Mouse (Mus musculus): Measurements from ENCODE around the gene Rtn1. TPM values are rescaled to one million over a fixed set of nuclear protein-coding genes. Genes with fewer than 3 reads are reported as not detected.
"Not testable (repeated sequence)": the region's sequence is repeated elsewhere in the genome, so short reads cannot be mapped to it uniquely, and the experiment has no call there.

The Rtn1 gene
- polyA plus RNA-seq, 1 experiment from 2014 or later: 3.6 TPM

- Histone ChIP-seq H3K9ac (ENCODE audit: low read depth, low read length) (no peak overlapping the region), H3K9me3 (ENCODE audit: control insufficient read depth, low read length) (no peaks in the 10 kb centered on the region), H3K36me3 (ENCODE audit: control insufficient read depth, insufficient read depth, low read length) (no peaks in the 10 kb centered on the region), H3K4me2 (replicated peaks; ENCODE audit: low read depth, low read length) (no peak overlapping the region), H3K4me3 (ENCODE audit: low read length) (no peak overlapping the region), H3K4me1 (ENCODE audit: control insufficient read depth, insufficient read depth, low read length) (0 out of 2 replicates have a peak, but pooled peaks cover 5% of the 10 kb centered on the region), H3K27me3 (ENCODE audit: control insufficient read depth, insufficient read depth, low read length) (no peaks in the 10 kb centered on the region), H3K27ac (ENCODE audit: low read depth, low read length) (no peak overlapping the region)
- WGBS: 24% methylated on average over 8 of the region's 8 CpGs
- peak; percentile 49; the same call in 1 of the 2 replicates for ATAC-seq (ENCODE audit: low FRiP score, low TSS enrichment)
These were observed 107.4 kb downstream of the Rtn1 start for GRCm38 (mm10) chr12:72301431-72301830.

GRCm38 (mm10) chr12:72300971-72301370 lies 107.9 kb downstream of the Rtn1 start:
- H3K27me3 ChIP-seq (ENCODE audit: control insufficient read depth, insufficient read depth, low read length): no peaks in the 10 kb centered on the region
- H3K4me1 ChIP-seq (ENCODE audit: control insufficient read depth, insufficient read depth, low read length): 0 out of 2 replicates have a peak, but pooled peaks cover 5% of the 10 kb centered on the region
- H3K27ac ChIP-seq (ENCODE audit: low read depth, low read length): no peak overlapping the region
- H3K9me3 ChIP-seq (ENCODE audit: control insufficient read depth, low read length): no peaks in the 10 kb centered on the region
- H3K4me2 ChIP-seq (replicated peaks; ENCODE audit: low read depth, low read length): no peak overlapping the region
- WGBS: 37% methylated on average over 8 of the region's 8 CpGs
- no peak overlapping the region for H3K4me3 ChIP-seq (ENCODE audit: low read length)
- H3K9ac ChIP-seq (ENCODE audit: low read depth, low read length): no peak overlapping the region
- no peak; the same call in 1 of the 2 replicates for ATAC-seq (ENCODE audit: low FRiP score, low TSS enrichment)
- no peaks in the 10 kb centered on the region for H3K36me3 ChIP-seq (ENCODE audit: control insufficient read depth, insufficient read depth, low read length)

DNA sequence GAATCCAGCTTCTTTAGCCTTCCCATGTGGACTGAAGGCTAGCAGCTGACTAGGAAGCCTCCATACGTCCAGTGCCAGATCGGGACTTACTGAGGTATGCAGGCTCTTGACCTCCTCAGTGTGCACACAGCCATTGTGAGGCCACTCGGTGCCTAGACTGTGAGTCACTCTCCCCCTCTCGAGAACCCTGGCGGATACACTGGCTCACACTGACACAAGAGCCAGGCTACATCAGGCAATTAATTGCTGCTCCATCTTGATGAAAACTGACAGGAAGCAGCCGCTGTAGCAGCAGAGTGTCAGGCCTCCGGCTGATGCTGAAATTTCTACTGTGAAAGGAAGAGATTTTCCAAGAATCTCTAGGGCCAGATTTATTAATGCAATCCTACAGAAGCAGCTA lies 110.6 kb downstream of the Rtn1 start:
- 58% methylated on average over 7 of the region's 7 CpGs for WGBS
- no peak overlapping the region for H3K9ac ChIP-seq (ENCODE audit: low read depth, low read length)
- no peak overlapping the region for H3K27ac ChIP-seq (ENCODE audit: low read depth, low read length)
- ATAC-seq (ENCODE audit: low FRiP score, low TSS enrichment): no peak
- no peak overlapping the region for H3K4me2 ChIP-seq (replicated peaks; ENCODE audit: low read depth, low read length)
- no peaks in the 10 kb centered on the region for H3K36me3 ChIP-seq (ENCODE audit: control insufficient read depth, insufficient read depth, low read length)
- H3K9me3 ChIP-seq (ENCODE audit: control insufficient read depth, low read length): no peaks in the 10 kb centered on the region
- H3K27me3 ChIP-seq (ENCODE audit: control insufficient read depth, insufficient read depth, low read length): no peaks in the 10 kb centered on the region
- 0 out of 2 replicates have a peak, but pooled peaks cover 5% of the 10 kb centered on the region for H3K4me1 ChIP-seq (ENCODE audit: control insufficient read depth, insufficient read depth, low read length)
- no peak overlapping the region for H3K4me3 ChIP-seq (ENCODE audit: low read length)

GRCm38 (mm10) chr12:72296552-72296951 lies 112.3 kb downstream of the Rtn1 start:
- H3K4me1 ChIP-seq (ENCODE audit: control insufficient read depth, insufficient read depth, low read length): 0 out of 2 replicates have a peak, but pooled peaks cover 5% of the 10 kb centered on the region
- no peak for ATAC-seq (ENCODE audit: low FRiP score, low TSS enrichment)
- no peak overlapping the region for H3K4me2 ChIP-seq (replicated peaks; ENCODE audit: low read depth, low read length)
- 90% methylated on average over 5 of the region's 5 CpGs for WGBS
- H3K9me3 ChIP-seq (ENCODE audit: control insufficient read depth, low read length): peaks cover 3% of the 10 kb centered on the region; the same call in 1 of the 2 replicates
- H3K9ac ChIP-seq (ENCODE audit: low read depth, low read length): no peak overlapping the region
- no peak overlapping the region for H3K27ac ChIP-seq (ENCODE audit: low read depth, low read length)
- no peak overlapping the region for H3K4me3 ChIP-seq (ENCODE audit: low read length)
- no peaks in the 10 kb centered on the region for H3K36me3 ChIP-seq (ENCODE audit: control insufficient read depth, insufficient read depth, low read length)
- no peaks in the 10 kb centered on the region for H3K27me3 ChIP-seq (ENCODE audit: control insufficient read depth, insufficient read depth, low read length)

GRCm38 (mm10) chr12:72293185-72293584 lies 115.7 kb downstream of the Rtn1 start:
- not testable (repeated sequence) for H3K27me3 ChIP-seq (ENCODE audit: control insufficient read depth, insufficient read depth, low read length); ATAC-seq (ENCODE audit: low FRiP score, low TSS enrichment); H3K4me2 ChIP-seq (replicated peaks; ENCODE audit: low read depth, low read length); H3K4me1 ChIP-seq (ENCODE audit: control insufficient read depth, insufficient read depth, low read length); H3K9me3 ChIP-seq (ENCODE audit: control insufficient read depth, low read length); H3K27ac ChIP-seq (ENCODE audit: low read depth, low read length); H3K36me3 ChIP-seq (ENCODE audit: control insufficient read depth, insufficient read depth, low read length); H3K9ac ChIP-seq (ENCODE audit: low read depth, low read length); H3K4me3 ChIP-seq (ENCODE audit: low read length)
- WGBS: 93% methylated on average over 3 of the region's 3 CpGs

DNA sequence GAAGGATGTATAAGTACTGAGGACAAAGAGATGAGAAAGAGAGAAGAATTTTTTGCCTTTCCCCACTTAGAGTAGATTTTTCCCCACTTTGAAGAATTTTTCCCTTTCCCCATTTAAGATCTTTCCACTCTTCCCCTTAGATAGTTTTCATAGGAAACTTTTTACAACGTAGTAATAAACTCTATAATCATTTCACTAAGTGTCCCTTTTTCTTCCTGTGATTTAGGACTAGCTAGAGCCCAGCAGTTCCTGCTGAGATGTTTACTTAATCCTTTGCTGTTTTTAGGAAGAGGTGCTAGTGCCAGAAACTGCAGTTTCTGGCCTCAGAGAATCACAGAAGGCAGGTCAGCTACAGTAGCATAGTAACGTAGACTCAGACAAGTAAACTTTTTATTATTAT lies 116.3 kb downstream of the Rtn1 start:
- no peaks in the 10 kb centered on the region for H3K36me3 ChIP-seq (ENCODE audit: control insufficient read depth, insufficient read depth, low read length)
- no peaks in the 10 kb centered on the region for H3K27me3 ChIP-seq (ENCODE audit: control insufficient read depth, insufficient read depth, low read length)
- no peak overlapping the region for H3K27ac ChIP-seq (ENCODE audit: low read depth, low read length)
- H3K4me1 ChIP-seq (ENCODE audit: control insufficient read depth, insufficient read depth, low read length): no peaks in the 10 kb centered on the region
- 61% methylated on average over 2 of the region's 2 CpGs for WGBS
- no peak overlapping the region for H3K4me3 ChIP-seq (ENCODE audit: low read length)
- no peak overlapping the region for H3K9ac ChIP-seq (ENCODE audit: low read depth, low read length)
- H3K9me3 ChIP-seq (ENCODE audit: control insufficient read depth, low read length): peaks cover 5% of the 10 kb centered on the region
- no peak overlapping the region for H3K4me2 ChIP-seq (replicated peaks; ENCODE audit: low read depth, low read length)
- ATAC-seq (ENCODE audit: low FRiP score, low TSS enrichment): no peak

DNA sequence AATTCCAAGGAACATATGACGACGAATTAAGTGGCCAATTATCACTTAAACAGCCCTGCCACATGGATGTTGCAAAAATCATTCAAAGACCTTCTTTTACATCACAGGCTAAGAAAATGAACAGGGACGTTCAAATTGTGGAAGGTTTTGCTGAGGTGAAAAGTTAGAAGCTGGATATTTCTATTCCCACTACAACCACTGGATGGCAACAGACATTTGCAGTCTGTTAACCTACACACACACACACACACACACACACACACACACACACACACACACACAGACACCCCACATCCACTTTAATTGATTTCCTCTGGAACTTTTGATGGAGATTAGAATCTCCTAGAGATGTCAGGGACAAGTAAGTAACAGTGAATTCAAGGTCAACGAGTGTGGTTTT lies 117.6 kb downstream of the Rtn1 start:
- H3K27me3 ChIP-seq (ENCODE audit: control insufficient read depth, insufficient read depth, low read length): no peaks in the 10 kb centered on the region
- 92% methylated on average over 4 of the region's 4 CpGs for WGBS
- ATAC-seq (ENCODE audit: low FRiP score, low TSS enrichment): no peak

DNA sequence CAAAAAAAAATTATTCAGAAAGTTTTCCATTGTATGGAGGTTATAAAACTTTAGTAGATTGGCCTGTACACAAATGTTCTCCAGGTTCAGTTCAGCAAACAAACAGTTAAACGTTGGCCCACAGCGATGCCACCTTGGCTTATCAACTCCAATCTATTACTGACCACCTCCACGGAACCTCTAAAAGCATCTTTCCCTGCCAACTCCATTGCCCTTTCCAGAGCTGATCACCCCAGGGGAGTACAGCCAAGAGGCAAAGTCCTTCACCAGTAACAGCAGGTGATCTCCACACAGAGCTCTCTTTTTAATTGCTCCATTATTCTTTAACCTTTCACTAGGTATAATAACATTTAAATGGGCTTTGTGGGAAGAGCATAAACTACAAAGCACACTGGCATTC lies 120.6 kb downstream of the Rtn1 start:
- Histone ChIP-seq H3K9ac (ENCODE audit: low read depth, low read length) (no peak overlapping the region), H3K4me1 (ENCODE audit: control insufficient read depth, insufficient read depth, low read length) (no peaks in the 10 kb centered on the region), H3K36me3 (ENCODE audit: control insufficient read depth, insufficient read depth, low read length) (no peaks in the 10 kb centered on the region), H3K4me3 (ENCODE audit: low read length) (no peak overlapping the region), H3K9me3 (ENCODE audit: control insufficient read depth, low read length) (peaks cover 5% of the 10 kb centered on the region), H3K27ac (ENCODE audit: low read depth, low read length) (no peak overlapping the region), H3K27me3 (ENCODE audit: control insufficient read depth, insufficient read depth, low read length) (no peaks in the 10 kb centered on the region), H3K4me2 (replicated peaks; ENCODE audit: low read depth, low read length) (no peak overlapping the region)
- no peak for ATAC-seq (ENCODE audit: low FRiP score, low TSS enrichment)
- WGBS: 63% methylated on average over 3 of the region's 3 CpGs

More for the DNA sequence above, 117.6 kb downstream of the Rtn1 start:
- Histone ChIP-seq H3K27ac (ENCODE audit: low read depth, low read length) (no peak overlapping the region), H3K4me3 (ENCODE audit: low read length) (no peak overlapping the region), H3K9me3 (ENCODE audit: control insufficient read depth, low read length) (peaks cover 5% of the 10 kb centered on the region), H3K4me1 (ENCODE audit: control insufficient read depth, insufficient read depth, low read length) (no peaks in the 10 kb centered on the region), H3K36me3 (ENCODE audit: control insufficient read depth, insufficient read depth, low read length) (no peaks in the 10 kb centered on the region), H3K4me2 (replicated peaks; ENCODE audit: low read depth, low read length) (no peak overlapping the region), H3K9ac (ENCODE audit: low read depth, low read length) (no peak overlapping the region)

DNA sequence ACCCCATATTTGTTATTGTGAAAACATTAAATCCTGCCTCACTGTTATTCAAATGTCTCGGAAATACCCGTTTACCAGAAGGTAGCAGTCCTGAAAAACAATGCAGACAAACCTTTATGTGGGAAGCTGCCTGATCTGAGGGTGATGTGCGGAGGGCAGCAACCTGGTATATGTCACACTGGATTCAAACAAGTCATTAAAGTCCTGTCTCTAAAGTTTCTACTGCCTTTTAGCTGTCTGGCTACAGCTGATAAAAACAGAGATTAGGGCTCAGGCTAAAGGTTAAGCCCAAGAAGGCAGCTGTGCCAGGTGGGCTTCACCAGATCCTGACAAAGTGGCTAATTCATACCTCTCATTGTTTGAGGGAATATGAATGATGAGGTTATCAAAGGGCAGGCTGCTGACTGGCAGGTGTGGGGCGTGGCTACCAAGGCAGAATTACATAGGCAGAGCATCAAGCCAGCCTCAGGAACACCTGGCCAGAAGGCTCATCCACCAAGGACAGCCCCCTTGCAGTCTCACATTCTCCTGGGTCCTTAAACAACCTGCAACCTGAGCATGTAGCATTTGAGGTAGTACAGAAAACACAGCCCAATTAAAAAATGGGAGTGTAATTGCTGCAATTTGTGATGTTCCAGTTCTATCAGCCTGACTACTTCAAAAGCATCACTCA lies 121.4 kb downstream of the Rtn1 start:
- Histone ChIP-seq H3K4me3 (ENCODE audit: low read length) (no peak overlapping the region), H3K27me3 (ENCODE audit: control insufficient read depth, insufficient read depth, low read length) (no peaks in the 10 kb centered on the region), H3K36me3 (ENCODE audit: control insufficient read depth, insufficient read depth, low read length) (no peaks in the 10 kb centered on the region), H3K9ac (ENCODE audit: low read depth, low read length) (no peak overlapping the region), H3K4me2 (replicated peaks; ENCODE audit: low read depth, low read length) (no peak overlapping the region), H3K9me3 (ENCODE audit: control insufficient read depth, low read length) (peaks cover 3% of the 10 kb centered on the region), H3K4me1 (ENCODE audit: control insufficient read depth, insufficient read depth, low read length) (no peaks in the 10 kb centered on the region), H3K27ac (ENCODE audit: low read depth, low read length) (no peak overlapping the region)
- 76% methylated on average over 4 of the region's 4 CpGs for WGBS
- no peak for ATAC-seq (ENCODE audit: low FRiP score, low TSS enrichment)
